Mouse (Mus musculus) thymus, adult 2 months (tissue): ENCODE results near the gene Ctxn1. TPM values are rescaled to one million over a fixed set of nuclear protein-coding genes. Genes with fewer than 3 reads are reported as not detected.

Source experiments
- DNase-seq: peaks from one replicate; pipeline ENCODE4 v3.0.0; 2021
- H3K27ac ChIP-seq: fragments of 200-500 bp; 2 replicates; pipeline ENCODE4 v1.5.1; 2012; ENCODE audit warnings: low read length, control low read depth; ENCODE audit not compliant: control insufficient read depth, insufficient read depth
- H3K27me3 ChIP-seq: fragments of 200-500 bp; 2 replicates; pipeline ENCODE4 v1.6.1; 2012; ENCODE audit warnings: mild to moderate bottlenecking, low read length, moderate library complexity, mixed read lengths; ENCODE audit not compliant: control insufficient read depth, insufficient read depth
- H3K36me3 ChIP-seq: fragments of 200-500 bp; 2 replicates; pipeline ENCODE4 v1.6.1; 2012; ENCODE audit warnings: mild to moderate bottlenecking, low read length, moderate library complexity; ENCODE audit not compliant: control insufficient read depth, insufficient read depth
- H3K4me1 ChIP-seq: fragments of 200-500 bp; replicated peaks from 2 replicates; pipeline ENCODE4 v1.6.1; 2012; ENCODE audit warnings: low read length; ENCODE audit not compliant: control insufficient read depth, insufficient read depth
- H3K4me3 ChIP-seq: fragments of 200-500 bp; 2 replicates; pipeline ENCODE4 v1.5.1; 2012; ENCODE audit warnings: mild to moderate bottlenecking, low read length, control low read depth, moderate library complexity; ENCODE audit not compliant: control insufficient read depth, insufficient read depth
- CTCF ChIP-seq: fragments of 200-500 bp; IDR thresholded peaks from 2 replicates; pipeline ENCODE4 v1.5.1; 2012; ENCODE audit warnings: mild to moderate bottlenecking, control low read depth, low read length, moderate library complexity, borderline replicate concordance; ENCODE audit not compliant: control insufficient read depth, poor library complexity, insufficient read depth; ENCODE audit errors: extremely low read depth
- POLR2A ChIP-seq: fragments of 200-500 bp; IDR thresholded peaks from 2 replicates; pipeline ENCODE4 v1.6.1; 2012; ENCODE audit warnings: mild to moderate bottlenecking, low read length, control low read depth, moderate library complexity; ENCODE audit not compliant: control insufficient read depth, poor library complexity, insufficient read depth; ENCODE audit errors: extremely low read depth
- WGBS: fragments of 180-500 bp; shearing (Covaris S2); methylation state at CpG from one replicate; pipeline ENCODE4 v1.1.7; 2018; 5-methylcytosine and 5-hydroxymethylcytosine counted together
- polyA plus RNA-seq: library from polyadenylated mRNA; depleted of rRNA; stranded (reverse); fragments of >200 nt; gene quantifications from 2 replicates; pipeline ENCODE4 v1.2.3, GENCODE M21; 2012

Gene Ctxn1
- polyA plus RNA-seq, 1 experiment = 27.0 TPM

GRCm38 (mm10) chr8:4227919-4228318 lies 31.2 kb downstream of the Ctxn1 start:
- DNase-seq = no peak
- 96% methylated on average over 4 of the region's 4 CpGs for WGBS
- TF ChIP-seq POLR2A = no peak
- no peak for TF ChIP-seq CTCF
- Histone ChIP-seq H3K4me3 (no peak overlapping the region), H3K4me1 (no peaks in the 10 kb centered on the region), H3K36me3 (no peaks in the 10 kb centered on the region), H3K27ac (no peak overlapping the region), H3K27me3 (no peaks in the 10 kb centered on the region; the same call in 1 of the 2 replicates)

GRCm38 (mm10) chr8:4226739-4227347 lies 32.2 kb downstream of the Ctxn1 start, which contains the start of gene Lrrc8e:
TSS of gene Lrrc8e (plus strand) at chr8:4226827.
- WGBS = 25% methylated on average over 33 of the region's 33 CpGs
- H3K4me1 ChIP-seq = no peaks in the 10 kb centered on the region
- DNase-seq = no peak
- H3K4me3 ChIP-seq = no peak within 1 kb of the TSS
- H3K27ac ChIP-seq = no peak within 1 kb of the TSS
- no peaks in the 10 kb centered on the region; the same call in 1 of the 2 replicates for H3K27me3 ChIP-seq
- TF ChIP-seq CTCF (no peak), POLR2A (no peak)
- H3K36me3 ChIP-seq = no peaks in the 10 kb centered on the region

GRCm38 (mm10) chr8:4226323-4226722 lies 32.8 kb downstream of the Ctxn1 start:
- H3K4me1 ChIP-seq = no peaks in the 10 kb centered on the region
- no peak for DNase-seq
- no peaks in the 10 kb centered on the region for H3K36me3 ChIP-seq
- TF ChIP-seq POLR2A (no peak), CTCF (no peak)
- 65% methylated on average over 4 of the region's 4 CpGs for WGBS
- no peak overlapping the region for H3K4me3 ChIP-seq
- H3K27me3 ChIP-seq = no peaks in the 10 kb centered on the region; the same call in 1 of the 2 replicates
- H3K27ac ChIP-seq = no peak overlapping the region

- Histone ChIP-seq H3K27me3 (peaks cover 5% of the 10 kb centered on the region; the same call in 1 of the 2 replicates), H3K4me1 (peaks cover 2% of the 10 kb centered on the region), H3K36me3 (no peaks in the 10 kb centered on the region), H3K4me3 (no peak overlapping the region), H3K27ac (no peak overlapping the region)
- DNase-seq = no peak
- TF ChIP-seq CTCF = no peak
- TF ChIP-seq POLR2A = no peak
These were observed 37.0 kb downstream of the Ctxn1 start for GRCm38 (mm10) chr8:4222059-4222458.

- Histone ChIP-seq H3K27me3 (peaks cover 10% of the 10 kb centered on the region; the same call in 1 of the 2 replicates), H3K4me1 (peaks cover 10% of the 10 kb centered on the region), H3K27ac (no peak overlapping the region), H3K4me3 (no peak overlapping the region), H3K36me3 (no peaks in the 10 kb centered on the region)
- no peak for DNase-seq
- TF ChIP-seq POLR2A (no peak), CTCF (no peak)
- 97% methylated on average over 3 of the region's 3 CpGs for WGBS
These were observed 39.5 kb downstream of the Ctxn1 start for GRCm38 (mm10) chr8:4219617-4220016.

- peak within 1 kb of the TSS; percentile 12 for H3K4me3 ChIP-seq
- H3K36me3 ChIP-seq = no peaks in the 10 kb centered on the region
- peaks cover 10% of the 10 kb centered on the region; the same call in 1 of the 2 replicates for H3K27me3 ChIP-seq
- no peak for TF ChIP-seq CTCF
- TF ChIP-seq POLR2A = no peak
- no peak within 1 kb of the TSS for H3K27ac ChIP-seq
- DNase-seq = no peak
- 5% methylated on average over 44 of the region's 44 CpGs for WGBS
- H3K4me1 ChIP-seq = peaks cover 31% of the 10 kb centered on the region
These were observed 42.1 kb downstream of the Ctxn1 start, which contains the start of gene Prr36 for GRCm38 (mm10) chr8:4216791-4217621. TSS of gene Prr36 (minus strand) at chr8:4217459.
